Mouse (Mus musculus) intestine, postnatal 0 days (tissue): Measurements from ENCODE around the gene Hoxc8. TPM values are rescaled to one million over a fixed set of nuclear protein-coding genes. Genes with fewer than 3 reads are reported as not detected.
A peak's percentile ranks its signal among the peaks of the same experiment; 100 is the strongest.

Experiments
- ATAC-seq: fragments of 200-750 bp; cut with Nextera tagmentation; 2 replicates; pipeline ENCODE4 v1.8.0; 2017; ENCODE audit warnings: mild to moderate bottlenecking, moderate TSS enrichment, moderate library complexity
- H3K27ac ChIP-seq: fragments of 300-500 bp; sonication (generic); 2 replicates; pipeline ENCODE4 v1.5.1; 2014; ENCODE audit warnings: mild to moderate bottlenecking, low read depth, low read length, moderate library complexity
- H3K27me3 ChIP-seq: fragments of 300-500 bp; sonication (generic); replicated peaks from 2 replicates; pipeline ENCODE4 v1.6.1; 2014; ENCODE audit warnings: low read length, mixed read lengths; ENCODE audit not compliant: control insufficient read depth, insufficient read depth
- H3K36me3 ChIP-seq: fragments of 300-500 bp; sonication (generic); 2 replicates; pipeline ENCODE4 v1.6.1; 2014; ENCODE audit warnings: mild to moderate bottlenecking, moderate library complexity; ENCODE audit not compliant: control insufficient read depth, insufficient read depth
- H3K4me1 ChIP-seq: fragments of 300-500 bp; sonication (generic); replicated peaks from 2 replicates; pipeline ENCODE4 v1.6.1; 2014; ENCODE audit warnings: antibody characterized with exemption, low read length, mixed read lengths; ENCODE audit not compliant: control insufficient read depth, insufficient read depth
- H3K4me2 ChIP-seq: fragments of 300-500 bp; sonication (generic); replicated peaks from 2 replicates; pipeline ENCODE4 v1.6.1; 2014; ENCODE audit warnings: low read depth, mild to moderate bottlenecking, moderate library complexity
- H3K4me3 ChIP-seq: fragments of 300-500 bp; sonication (generic); 2 replicates; pipeline ENCODE4 v1.5.1; 2014; ENCODE audit warnings: low read depth, low read length
- H3K9ac ChIP-seq: fragments of 300-500 bp; sonication (generic); 2 replicates; pipeline ENCODE4 v1.6.1; 2014; ENCODE audit warnings: mild to moderate bottlenecking, low read depth, low read length
- H3K9me3 ChIP-seq: fragments of 300-500 bp; sonication (generic); 2 replicates; pipeline ENCODE4 v1.6.1; 2016; ENCODE audit warnings: mixed run types; ENCODE audit not compliant: control insufficient read depth
- CTCF ChIP-seq: sonication (generic); IDR thresholded peaks from 2 replicates; pipeline ENCODE4 v1.5.1; 2016; ENCODE audit warnings: low read depth, mild to moderate bottlenecking, control low read depth, antibody characterized with exemption, moderate library complexity
- WGBS: fragments of 180-500 bp; shearing (Covaris S2); extraction: QIAGEN DNeasy Blood & Tissue Kit; methylation state at CpG from one replicate; pipeline ENCODE4 v1.1.7; 2014; 5-methylcytosine and 5-hydroxymethylcytosine counted together
- polyA plus RNA-seq: library from polyadenylated mRNA; unstranded; fragments of >200 nt; fragmentation: Nextera tagmentation; extraction: Ambion mirVana; gene quantifications from 2 replicates; pipeline ENCODE4 v1.2.1, GENCODE M21; 2015

Hoxc8 gene
- polyA plus RNA-seq, 1 experiment from 2014 or later = 3.5 TPM

- TF ChIP-seq CTCF = no peak
- Histone ChIP-seq H3K4me1 (no peaks in the 10 kb centered on the region), H3K9ac (no peak overlapping the region), H3K27ac (no peak overlapping the region), H3K4me3 (no peak overlapping the region), H3K9me3 (no peaks in the 10 kb centered on the region), H3K27me3 (peaks cover 98% of the 10 kb centered on the region), H3K4me2 (0 out of 2 replicates have a peak overlapping the region, but pooled peaks have one; percentile 3), H3K36me3 (no peaks in the 10 kb centered on the region)
- 5% methylated on average over 34 of the region's 34 CpGs for WGBS
- no peak for ATAC-seq
These were observed 22.7 kb upstream of the Hoxc8 start for GRCm38 (mm10) chr15:102967511-102968397.

- H3K9ac ChIP-seq = no peak overlapping the region
- H3K9me3 ChIP-seq = no peaks in the 10 kb centered on the region
- no peak for TF ChIP-seq CTCF
- no peak overlapping the region for H3K4me2 ChIP-seq
- 32% methylated on average over 1 of the region's 1 CpGs for whole genome bisulfite sequencing
- H3K4me3 ChIP-seq = no peak overlapping the region
- H3K4me1 ChIP-seq = no peaks in the 10 kb centered on the region
- no peak overlapping the region for H3K27ac ChIP-seq
- no peak for ATAC-seq
- H3K27me3 ChIP-seq = peaks cover 98% of the 10 kb centered on the region
- H3K36me3 ChIP-seq = no peaks in the 10 kb centered on the region
These were observed 21.1 kb upstream of the Hoxc8 start for GRCm38 (mm10) chr15:102969296-102969695.

- Histone ChIP-seq H3K36me3 (no peaks in the 10 kb centered on the region), H3K27me3 (peaks cover 97% of the 10 kb centered on the region), H3K4me1 (no peaks in the 10 kb centered on the region), H3K4me3 (no peak overlapping the region), H3K27ac (no peak overlapping the region), H3K9me3 (no peaks in the 10 kb centered on the region), H3K4me2 (no peak overlapping the region), H3K9ac (no peak overlapping the region)
- 2% methylated on average over 12 of the region's 12 CpGs for WGBS
- TF ChIP-seq CTCF = peak; percentile 56
- no peak for ATAC-seq
These were observed 19.7 kb upstream of the Hoxc8 start for GRCm38 (mm10) chr15:102970740-102971139.

GRCm38 (mm10) chr15:102972254-102972653 lies 18.2 kb upstream of the Hoxc8 start:
- H3K27ac ChIP-seq = no peak overlapping the region
- no peak overlapping the region for H3K4me3 ChIP-seq
- no peak for TF ChIP-seq CTCF
- 3% methylated on average over 21 of the region's 21 CpGs for WGBS
- H3K27me3 ChIP-seq = peaks cover 97% of the 10 kb centered on the region
- no peak for ATAC-seq
- H3K36me3 ChIP-seq = no peaks in the 10 kb centered on the region
- H3K4me1 ChIP-seq = no peaks in the 10 kb centered on the region
- no peak overlapping the region for H3K9ac ChIP-seq
- H3K4me2 ChIP-seq = no peak overlapping the region
- no peaks in the 10 kb centered on the region for H3K9me3 ChIP-seq

- Histone ChIP-seq H3K4me2 (no peak overlapping the region), H3K4me1 (no peaks in the 10 kb centered on the region), H3K9me3 (no peaks in the 10 kb centered on the region), H3K36me3 (no peaks in the 10 kb centered on the region), H3K9ac (no peak overlapping the region), H3K27me3 (peaks cover 97% of the 10 kb centered on the region), H3K4me3 (no peak overlapping the region), H3K27ac (no peak overlapping the region)
- no peak for ATAC-seq
- no peak for TF ChIP-seq CTCF
- 2% methylated on average over 6 of the region's 6 CpGs for WGBS
These were observed 17.7 kb upstream of the Hoxc8 start for GRCm38 (mm10) chr15:102972753-102973152.

GRCm38 (mm10) chr15:102975034-102975433 lies 15.4 kb upstream of the Hoxc8 start:
- Histone ChIP-seq H3K4me1 (no peaks in the 10 kb centered on the region), H3K27me3 (peaks cover 99% of the 10 kb centered on the region), H3K9ac (no peak overlapping the region), H3K4me3 (no peak overlapping the region), H3K27ac (no peak overlapping the region), H3K9me3 (no peaks in the 10 kb centered on the region), H3K36me3 (no peaks in the 10 kb centered on the region), H3K4me2 (no peak overlapping the region)
- no peak for ATAC-seq
- no peak for TF ChIP-seq CTCF
- 6% methylated on average over 7 of the region's 7 CpGs for WGBS
